Mouse (Mus musculus): ENCODE measurements around the gene Tada2a.

GRCm38 (mm10) chr11:84066927-84067645 lies 62.3 kb downstream of the Tada2a start:
- TF ChIP-seq CTCF (IDR thresholded peaks at IDR 0.05; ENCODE audit: extremely low read depth, insufficient read depth, low read length) = no peak
- TF ChIP-seq POLR2A (IDR thresholded peaks at IDR 0.05; ENCODE audit: extremely low read depth, insufficient read depth, low read length) = peak; percentile 97
